Mouse (Mus musculus): ENCODE measurements around the gene Dclk3. TPM values are rescaled to one million over a fixed set of nuclear protein-coding genes. Genes with fewer than 3 reads are reported as not detected.

Gene Dclk3
- polyA plus RNA-seq, 1 experiment from 2014 or later: 0.39 TPM

DNA sequence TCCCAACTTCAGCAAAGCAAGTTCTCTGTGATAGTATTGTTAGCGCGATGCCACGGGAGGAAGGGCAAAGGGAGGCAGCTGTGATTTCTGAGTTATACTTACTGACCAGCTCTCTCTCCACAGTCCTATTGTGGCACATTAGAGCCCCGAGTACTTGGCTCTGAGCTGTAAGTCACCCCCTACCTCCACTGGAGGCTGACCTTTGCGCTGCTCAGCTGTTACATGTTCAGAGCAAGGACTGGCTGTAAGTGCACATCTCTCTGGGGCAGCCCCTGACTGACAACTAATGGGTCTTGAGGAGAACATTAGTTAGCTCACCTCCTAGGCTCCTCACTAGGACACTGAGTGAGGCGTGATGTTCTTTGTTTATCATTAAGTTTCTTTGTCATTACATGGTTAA lies 1.6 kb downstream of the Dclk3 start:
- ATAC-seq (ENCODE audit: insufficient number of reproducible peaks, insufficient read depth, low FRiP score, low TSS enrichment, low read depth): no peak

DNA sequence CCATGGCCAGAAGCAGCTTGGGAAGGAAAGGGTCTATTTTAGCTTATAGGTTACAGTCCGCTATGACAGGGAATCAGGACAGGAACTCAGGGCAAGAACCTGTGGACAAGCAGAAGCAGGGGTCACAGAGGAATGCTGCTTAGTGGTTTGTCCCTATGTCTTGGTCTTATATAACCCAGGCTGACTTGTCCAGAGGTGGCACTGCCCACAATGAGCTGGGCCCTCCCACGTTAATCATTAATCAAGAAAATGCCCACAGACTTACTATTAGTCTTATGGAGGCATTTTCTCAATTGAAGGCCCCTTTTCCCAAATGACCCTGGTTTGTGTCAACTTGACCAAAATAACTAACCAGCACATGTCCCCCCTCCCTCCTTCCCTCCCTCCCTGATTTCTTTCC lies 2.3 kb downstream of the Dclk3 start:
- Histone ChIP-seq H3K27ac (no peak overlapping the region), H3K4me1 (replicated peaks) (0 out of 2 replicates have a peak, but pooled peaks cover 2% of the 10 kb centered on the region), H3K9ac (replicated peaks) (no peak overlapping the region), H3K4me3 (replicated peaks) (no peak overlapping the region), H3K4me2 (no peak overlapping the region), H3K9me3 (no peaks in the 10 kb centered on the region), H3K36me3 (no peaks in the 10 kb centered on the region), H3K27me3 (peaks cover 39% of the 10 kb centered on the region)
- ATAC-seq (ENCODE audit: insufficient number of reproducible peaks, insufficient read depth, low FRiP score, low TSS enrichment, low read depth): no peak
- WGBS: 79% methylated on average over 2 of the region's 2 CpGs

More for the DNA sequence above, 1.6 kb downstream of the Dclk3 start:
- Histone ChIP-seq H3K36me3 (no peaks in the 10 kb centered on the region), H3K27me3 (peaks cover 39% of the 10 kb centered on the region), H3K4me1 (replicated peaks) (0 out of 2 replicates have a peak, but pooled peaks cover 2% of the 10 kb centered on the region), H3K9ac (replicated peaks) (no peak overlapping the region), H3K27ac (no peak overlapping the region), H3K4me3 (replicated peaks) (no peak overlapping the region), H3K4me2 (no peak overlapping the region), H3K9me3 (no peaks in the 10 kb centered on the region)
- WGBS: 80% methylated on average over 6 of the region's 6 CpGs

DNA sequence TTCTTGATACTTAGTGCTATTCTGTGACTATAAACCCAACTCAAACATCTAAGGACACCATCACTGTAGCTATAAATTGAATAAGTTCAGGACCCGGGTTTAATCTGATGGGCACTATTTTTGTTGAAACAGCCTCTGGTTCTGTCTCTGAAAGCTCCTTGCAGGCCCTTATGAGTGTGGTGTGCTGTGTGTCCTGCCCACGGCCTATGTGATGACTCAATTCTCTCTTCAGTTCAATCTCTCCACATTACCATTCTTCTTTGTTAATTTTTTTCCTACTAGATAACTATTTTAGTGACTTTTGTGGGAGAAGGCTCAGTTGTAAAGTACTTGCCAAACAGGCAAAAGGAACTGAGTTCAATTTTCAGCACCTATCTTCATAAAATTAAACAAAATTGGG lies 7.3 kb downstream of the Dclk3 start:
- no peaks in the 10 kb centered on the region for H3K27me3 ChIP-seq
- H3K4me3 ChIP-seq (replicated peaks): no peak overlapping the region
- H3K36me3 ChIP-seq: no peaks in the 10 kb centered on the region
- H3K9ac ChIP-seq (replicated peaks): no peak overlapping the region
- WGBS: 95% methylated on average over 2 of the region's 2 CpGs
- no peaks in the 10 kb centered on the region for H3K9me3 ChIP-seq
- no peak overlapping the region for H3K27ac ChIP-seq
- H3K4me1 ChIP-seq (replicated peaks): no peaks in the 10 kb centered on the region
- ATAC-seq (ENCODE audit: insufficient number of reproducible peaks, insufficient read depth, low FRiP score, low TSS enrichment, low read depth): no peak
- no peak overlapping the region for H3K4me2 ChIP-seq

DNA sequence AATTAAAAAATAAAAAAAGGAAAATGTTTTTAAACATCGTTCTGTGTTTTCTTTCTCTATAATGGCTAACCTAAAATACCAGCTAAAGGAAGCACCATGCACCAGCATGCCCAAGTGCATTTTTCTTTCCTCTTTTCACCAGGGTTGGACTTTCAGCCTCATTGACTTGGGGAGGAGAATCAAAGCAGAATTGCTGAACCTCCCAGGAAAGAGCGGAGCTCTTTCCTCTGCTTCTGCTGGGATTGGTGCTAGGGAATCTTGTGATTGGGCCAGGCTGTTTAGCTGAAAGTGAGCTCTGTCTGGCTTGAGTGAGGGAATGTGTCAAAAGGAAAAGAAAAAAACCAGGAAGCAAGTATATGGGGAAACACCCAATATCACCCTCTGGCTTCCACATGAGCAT lies 10.1 kb downstream of the Dclk3 start:
- Histone ChIP-seq H3K4me3 (replicated peaks) (no peak overlapping the region), H3K36me3 (no peaks in the 10 kb centered on the region), H3K9me3 (no peaks in the 10 kb centered on the region), H3K4me2 (no peak overlapping the region), H3K4me1 (replicated peaks) (no peaks in the 10 kb centered on the region), H3K27ac (no peak overlapping the region), H3K9ac (replicated peaks) (no peak overlapping the region), H3K27me3 (no peaks in the 10 kb centered on the region)
- ATAC-seq (ENCODE audit: insufficient number of reproducible peaks, insufficient read depth, low FRiP score, low TSS enrichment, low read depth): no peak
- WGBS: 86% methylated on average over 2 of the region's 2 CpGs

DNA sequence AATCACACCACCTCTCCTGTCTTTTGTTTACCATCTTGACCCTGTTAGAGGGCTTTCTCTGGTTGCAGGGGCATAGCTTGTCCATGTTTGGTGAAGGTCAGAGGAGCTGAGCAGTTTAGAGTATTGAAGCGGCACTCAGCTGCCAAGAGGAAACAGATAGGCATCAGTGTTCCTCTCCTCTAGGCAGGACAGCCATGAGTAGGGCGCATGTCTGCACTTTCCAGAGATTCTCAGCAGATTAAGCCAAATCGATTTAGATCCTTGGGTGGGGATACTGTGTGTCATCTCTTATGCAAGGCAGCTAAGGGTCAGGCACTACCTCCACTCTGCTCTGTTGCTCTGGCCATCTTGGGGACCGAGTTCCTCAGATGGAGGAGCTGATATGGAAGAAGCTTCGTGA lies 11.0 kb downstream of the Dclk3 start:
- Histone ChIP-seq H3K4me2 (no peak overlapping the region), H3K9me3 (no peaks in the 10 kb centered on the region), H3K4me3 (replicated peaks) (no peak overlapping the region), H3K27ac (no peak overlapping the region), H3K27me3 (no peaks in the 10 kb centered on the region), H3K36me3 (no peaks in the 10 kb centered on the region), H3K4me1 (replicated peaks) (no peaks in the 10 kb centered on the region), H3K9ac (replicated peaks) (no peak overlapping the region)
- 88% methylated on average over 5 of the region's 5 CpGs for WGBS
- ATAC-seq (ENCODE audit: insufficient number of reproducible peaks, insufficient read depth, low FRiP score, low TSS enrichment, low read depth): no peak

DNA sequence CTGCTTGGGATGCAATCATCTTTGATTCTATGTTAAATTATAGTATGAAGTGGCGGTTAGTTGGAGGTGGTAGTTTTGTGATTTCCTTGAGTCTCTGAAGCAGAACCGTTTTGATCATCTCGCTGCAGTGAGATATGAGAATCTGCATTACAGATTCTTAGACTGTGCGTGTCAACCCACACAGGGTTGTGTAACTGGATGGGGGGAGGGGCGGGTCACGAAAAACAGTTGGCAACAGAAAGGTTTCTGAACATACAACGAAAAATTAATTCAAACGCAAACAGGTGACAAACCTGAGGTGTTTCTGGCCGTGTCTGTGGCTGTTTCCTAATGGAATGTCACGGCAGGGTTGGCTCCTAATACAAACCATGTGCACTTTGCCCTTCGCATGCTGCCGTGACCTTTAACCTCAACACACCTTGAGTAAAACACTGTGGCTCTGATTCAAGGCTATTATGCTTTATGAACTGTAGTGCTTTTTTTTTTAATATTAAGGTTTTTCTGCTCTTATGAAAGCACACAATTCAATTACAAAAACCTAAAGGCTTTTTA lies 12.0 kb downstream of the Dclk3 start:
- H3K27me3 ChIP-seq: no peaks in the 10 kb centered on the region
- no peaks in the 10 kb centered on the region for H3K9me3 ChIP-seq
- H3K27ac ChIP-seq: no peak overlapping the region
- H3K4me2 ChIP-seq: no peak overlapping the region
- no peak overlapping the region for H3K4me3 ChIP-seq (replicated peaks)
- H3K9ac ChIP-seq (replicated peaks): no peak overlapping the region
- no peaks in the 10 kb centered on the region for H3K36me3 ChIP-seq
- no peak for ATAC-seq (ENCODE audit: insufficient number of reproducible peaks, insufficient read depth, low FRiP score, low TSS enrichment, low read depth)
- 55% methylated on average over 12 of the region's 12 CpGs for WGBS
- no peaks in the 10 kb centered on the region for H3K4me1 ChIP-seq (replicated peaks)

DNA sequence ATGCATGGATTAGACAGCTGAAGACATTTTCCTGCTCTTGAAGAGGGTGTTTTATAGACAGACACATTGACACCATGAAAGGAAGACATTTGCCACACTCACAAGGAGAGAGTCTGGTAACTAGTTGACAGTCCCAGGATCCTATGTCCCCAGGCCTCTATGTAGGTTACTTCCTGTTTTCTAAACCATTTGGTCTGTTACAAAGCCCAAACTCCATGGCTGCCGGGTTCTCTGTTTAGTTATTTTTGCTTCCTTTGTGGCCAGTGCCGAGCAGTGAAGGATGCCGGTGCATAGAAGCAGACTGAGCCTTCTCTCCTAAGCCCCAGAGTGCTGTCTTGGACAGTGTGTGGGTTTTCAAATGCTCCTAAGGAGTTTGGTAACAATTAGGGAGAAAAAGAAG lies 15.0 kb downstream of the Dclk3 start:
- H3K9ac ChIP-seq (replicated peaks): no peak overlapping the region
- WGBS: 64% methylated on average over 3 of the region's 3 CpGs
- no peaks in the 10 kb centered on the region for H3K9me3 ChIP-seq
- ATAC-seq (ENCODE audit: insufficient number of reproducible peaks, insufficient read depth, low FRiP score, low TSS enrichment, low read depth): no peak
- H3K27ac ChIP-seq: no peak overlapping the region
- H3K36me3 ChIP-seq: no peaks in the 10 kb centered on the region
- H3K27me3 ChIP-seq: no peaks in the 10 kb centered on the region
- H3K4me3 ChIP-seq (replicated peaks): no peak overlapping the region
- no peak overlapping the region for H3K4me2 ChIP-seq
- no peaks in the 10 kb centered on the region for H3K4me1 ChIP-seq (replicated peaks)

DNA sequence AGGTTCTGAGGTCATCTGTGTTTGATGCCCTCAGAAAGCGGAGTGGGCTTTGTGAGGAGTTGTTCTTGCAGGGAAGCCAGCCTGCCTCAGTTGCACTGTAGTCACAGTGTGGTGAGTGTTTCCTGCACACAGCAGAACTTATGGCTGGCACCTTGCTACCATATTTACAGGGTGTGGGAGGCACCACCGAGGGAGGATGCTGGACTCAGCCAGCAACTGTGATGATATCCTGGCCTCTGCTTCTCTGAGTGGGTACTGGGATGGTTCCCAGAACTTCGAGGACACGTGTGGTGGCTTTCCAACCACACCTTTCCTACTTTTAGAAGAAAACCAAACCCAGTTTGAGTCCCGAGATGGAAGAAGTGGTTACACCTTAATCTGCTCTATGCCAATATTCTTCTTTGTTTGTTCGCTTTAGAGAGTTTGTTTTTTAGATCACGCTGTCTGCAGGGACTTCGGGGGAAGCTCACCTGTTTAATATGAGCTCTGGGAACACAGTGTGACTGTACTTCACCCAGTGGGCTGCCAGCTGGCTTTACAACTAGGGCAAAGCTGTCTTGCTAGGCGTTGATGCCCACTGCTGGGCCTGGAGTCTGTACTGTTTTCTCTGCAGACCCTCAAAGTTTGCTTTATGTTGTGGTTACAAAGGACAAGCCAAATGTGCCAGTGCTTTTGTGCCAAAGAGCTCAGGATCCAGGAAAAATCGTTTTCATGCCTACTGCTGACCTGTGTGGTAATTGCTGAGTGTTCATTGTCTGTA lies 18.5 kb downstream of the Dclk3 start:
- Histone ChIP-seq H3K36me3 (no peaks in the 10 kb centered on the region), H3K27me3 (no peaks in the 10 kb centered on the region), H3K27ac (no peak overlapping the region), H3K9ac (replicated peaks) (no peak overlapping the region), H3K4me1 (replicated peaks) (peaks cover 23% of the 10 kb centered on the region), H3K9me3 (no peaks in the 10 kb centered on the region), H3K4me2 (no peak overlapping the region), H3K4me3 (replicated peaks) (no peak overlapping the region)
- no peak for ATAC-seq (ENCODE audit: insufficient number of reproducible peaks, insufficient read depth, low FRiP score, low TSS enrichment, low read depth)
- 83% methylated on average over 10 of the region's 10 CpGs for WGBS

DNA sequence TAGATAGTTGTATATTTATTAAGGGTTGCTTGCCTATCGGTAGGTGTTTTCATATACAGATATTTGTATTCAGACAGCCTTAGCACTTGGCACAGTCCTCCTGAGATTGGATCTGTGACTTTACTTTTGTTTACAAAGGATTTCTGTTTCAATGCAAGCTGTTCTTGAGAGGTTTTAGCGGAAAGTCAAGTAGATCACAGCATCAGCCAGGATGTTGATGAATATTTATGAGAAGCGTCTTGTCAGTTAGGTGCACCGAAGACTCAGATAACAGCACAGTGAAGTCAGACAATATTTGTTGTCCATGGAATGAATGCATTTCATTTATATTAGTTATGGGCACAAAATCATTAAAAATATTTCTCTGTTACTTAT lies 19.0 kb downstream of the Dclk3 start:
- Histone ChIP-seq H3K4me1 (replicated peaks) (peaks cover 24% of the 10 kb centered on the region), H3K4me2 (no peak overlapping the region), H3K27me3 (no peaks in the 10 kb centered on the region), H3K27ac (no peak overlapping the region), H3K9ac (replicated peaks) (no peak overlapping the region), H3K36me3 (no peaks in the 10 kb centered on the region), H3K9me3 (no peaks in the 10 kb centered on the region), H3K4me3 (replicated peaks) (no peak overlapping the region)
- ATAC-seq (ENCODE audit: insufficient number of reproducible peaks, insufficient read depth, low FRiP score, low TSS enrichment, low read depth): no peak
- WGBS: 93% methylated on average over 4 of the region's 4 CpGs

DNA sequence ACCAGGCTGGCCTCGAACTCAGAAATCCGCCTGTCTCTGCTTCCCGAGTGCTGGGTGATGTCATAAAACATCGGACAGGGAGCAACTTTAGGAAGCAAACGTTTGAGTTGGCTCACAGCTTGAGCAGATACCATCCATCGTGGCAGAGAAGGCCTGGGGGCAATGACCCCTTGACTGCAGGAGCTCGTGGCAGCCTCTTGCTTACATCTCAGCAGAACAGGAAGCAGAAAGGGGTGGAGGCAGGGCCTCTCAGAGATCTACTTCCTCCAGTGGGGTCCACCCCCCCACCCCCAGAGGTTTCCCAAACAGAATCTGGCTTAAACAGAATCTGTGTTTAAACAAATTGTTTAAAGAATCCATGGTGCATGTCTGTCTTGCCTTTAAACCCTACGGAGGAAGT lies 20.6 kb downstream of the Dclk3 start:
- Histone ChIP-seq H3K9me3 (no peaks in the 10 kb centered on the region), H3K9ac (replicated peaks) (no peak overlapping the region), H3K4me2 (no peak overlapping the region), H3K27me3 (no peaks in the 10 kb centered on the region), H3K4me3 (replicated peaks) (no peak overlapping the region), H3K27ac (no peak overlapping the region), H3K4me1 (replicated peaks) (peaks cover 24% of the 10 kb centered on the region), H3K36me3 (no peaks in the 10 kb centered on the region)
- no peak for ATAC-seq (ENCODE audit: insufficient number of reproducible peaks, insufficient read depth, low FRiP score, low TSS enrichment, low read depth)
- WGBS: 55% methylated on average over 8 of the region's 8 CpGs

DNA sequence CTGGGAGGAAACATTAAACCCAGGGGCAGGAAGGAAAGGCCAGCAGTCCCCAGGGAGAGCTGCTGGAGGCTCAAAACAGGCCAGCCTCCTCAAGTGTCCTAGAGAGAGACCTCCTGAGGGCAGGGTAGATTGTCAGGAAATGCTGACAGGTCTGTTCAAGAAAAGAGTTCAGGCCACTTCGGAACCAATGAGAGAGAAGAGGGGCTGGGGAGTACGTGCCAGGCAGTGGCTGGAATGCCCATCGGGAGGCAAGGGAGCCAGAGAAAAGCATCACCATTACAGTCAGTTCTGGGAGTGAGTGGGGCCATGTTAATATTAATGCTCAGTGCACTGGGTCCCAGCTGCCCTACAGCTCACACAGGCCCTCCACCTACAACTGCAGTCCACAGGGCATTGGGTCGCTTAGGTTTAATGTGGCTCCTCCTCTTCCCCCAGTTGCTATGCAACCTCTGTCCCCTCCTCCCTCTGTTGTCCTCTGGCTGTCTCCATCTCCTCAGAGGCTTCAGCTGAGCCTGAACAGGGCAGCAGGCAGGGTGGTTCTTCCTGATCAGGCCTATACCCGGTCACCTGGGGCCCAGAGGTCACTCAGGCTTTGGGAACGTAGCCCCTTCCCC lies 21.4 kb downstream of the Dclk3 start:
- no peaks in the 10 kb centered on the region for H3K36me3 ChIP-seq
- peak; percentile 76 for ATAC-seq (ENCODE audit: insufficient number of reproducible peaks, insufficient read depth, low FRiP score, low TSS enrichment, low read depth)
- no peaks in the 10 kb centered on the region for H3K9me3 ChIP-seq
- no peak overlapping the region for H3K9ac ChIP-seq (replicated peaks)
- H3K27me3 ChIP-seq: no peaks in the 10 kb centered on the region
- H3K4me1 ChIP-seq (replicated peaks): peaks cover 24% of the 10 kb centered on the region
- H3K27ac ChIP-seq: no peak overlapping the region
- no peak overlapping the region for H3K4me2 ChIP-seq
- H3K4me3 ChIP-seq (replicated peaks): no peak overlapping the region
- WGBS: 36% methylated on average over 6 of the region's 6 CpGs
